Mouse (Mus musculus): ENCODE measurements at regions not wholly inside any gene's neighbourhood (a gene's known extent, or its start where the extent isn't known, plus 50 kb on each side); places are given as distances from the start of the nearest gene placed in this dataset.
A peak's percentile ranks its signal among the peaks of the same experiment; 100 is the strongest.

DNA sequence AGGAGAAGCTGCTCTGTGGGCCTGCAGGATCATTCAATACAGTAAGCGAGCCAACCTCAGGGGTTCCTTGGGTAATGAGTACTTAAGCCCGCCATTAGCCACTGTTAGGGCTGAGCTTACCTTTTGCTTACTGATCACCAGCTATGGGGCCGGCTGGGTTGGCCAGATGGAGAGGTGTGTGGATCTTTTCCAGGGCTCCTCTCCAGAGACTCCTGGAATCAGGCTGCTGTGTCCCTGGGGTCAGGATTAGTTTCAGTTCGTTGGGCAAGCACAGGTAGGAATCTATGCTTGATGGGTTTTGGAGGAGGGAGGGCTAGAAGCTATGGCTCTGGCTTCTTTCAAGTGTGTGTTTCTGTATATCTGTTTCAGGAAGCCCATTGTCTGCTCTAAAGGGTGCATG is 175.7 kb upstream of the Gjb5 start:
- no peak for DNase-seq (ENCODE audit: low spot score)

GRCm38 (mm10) chr4:127530779-127531178 is 172.8 kb upstream of the Gjb5 start:
- DNase-seq (ENCODE audit: low spot score), result no peak

DNA sequence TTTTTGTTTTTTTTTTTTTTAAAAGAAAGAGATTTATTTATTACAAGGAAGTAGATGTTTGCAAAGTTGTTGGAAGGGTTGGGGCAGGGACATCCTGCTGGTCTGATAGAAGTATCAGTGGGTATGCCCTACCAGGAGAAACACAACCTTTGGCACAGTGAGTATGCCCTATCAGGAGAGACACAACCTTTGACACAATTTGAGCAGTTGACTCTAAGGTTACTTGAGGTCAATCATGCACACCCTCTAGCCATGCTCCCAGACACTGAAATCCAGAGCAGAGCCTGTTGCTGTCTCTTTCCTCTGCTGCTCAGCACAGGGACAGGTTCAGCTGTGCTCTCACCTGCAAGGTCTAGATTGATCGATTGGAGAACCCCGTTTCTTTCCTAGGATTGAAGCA is 164.2 kb upstream of the Gjb5 start:
- DNase-seq (ENCODE audit: low spot score), result no peak

- DNase-seq (ENCODE audit: low spot score), result no peak
These were observed 160.0 kb upstream of the Gjb5 start for GRCm38 (mm10) chr4:127517978-127518377.

- no peak for DNase-seq (ENCODE audit: low spot score)
These were observed 159.6 kb upstream of the Gjb5 start for GRCm38 (mm10) chr4:127517539-127517938.

GRCm38 (mm10) chr4:127509936-127510335 is 152.0 kb upstream of the Gjb5 start:
- DNase-seq (ENCODE audit: low spot score), result no peak

- DNase-seq (ENCODE audit: low spot score), result no peak
These were observed 144.6 kb upstream of the Gjb5 start for GRCm38 (mm10) chr4:127502621-127503020.

DNA sequence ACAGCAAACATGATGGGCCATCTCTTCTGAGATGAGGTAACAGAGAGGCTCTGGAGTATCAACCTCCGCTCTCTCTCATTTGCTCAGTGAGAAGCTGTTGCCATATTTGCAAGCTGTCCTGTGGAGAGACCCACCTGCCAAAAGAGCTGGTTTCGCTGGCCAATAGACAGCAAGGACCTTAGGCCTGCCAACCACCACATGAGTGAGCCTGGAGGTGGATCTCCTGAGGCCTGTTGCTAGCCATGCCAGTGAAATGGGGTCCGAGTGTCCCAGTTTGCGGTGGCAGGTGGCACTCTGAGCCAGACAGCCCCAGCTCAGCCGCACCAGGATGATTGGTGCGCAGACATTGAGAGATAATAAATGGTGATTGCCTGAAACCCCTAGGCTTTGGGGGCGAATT is 143.9 kb upstream of the Gjb5 start:
- DNase-seq (ENCODE audit: low spot score), result no peak

GRCm38 (mm10) chr4:127487016-127487780 is 129.2 kb upstream of the Gjb5 start:
- DNase-seq (ENCODE audit: low spot score), result no peak

DNA sequence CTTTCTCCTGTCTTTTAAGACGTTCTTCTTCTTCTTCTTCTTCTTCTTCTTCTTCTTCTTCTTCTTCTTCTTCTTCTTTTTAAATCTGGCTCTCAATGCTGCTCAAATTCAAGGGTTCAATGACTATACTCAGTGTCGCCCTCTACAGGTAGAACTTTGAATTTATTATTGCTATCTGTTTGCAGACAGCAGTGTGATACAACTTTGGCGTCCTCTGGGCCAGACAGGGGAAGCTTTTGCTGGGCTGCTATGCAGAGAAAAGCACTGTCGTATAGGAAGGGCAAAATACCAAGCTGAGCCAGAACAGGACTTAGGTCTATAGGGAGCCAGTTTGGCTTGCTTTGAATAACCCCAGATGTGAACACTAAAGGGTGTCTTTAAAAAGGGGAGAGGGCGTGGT is 127.3 kb upstream of the Gjb5 start:
- DNase-seq (ENCODE audit: low spot score), result no peak

GRCm38 (mm10) chr4:127482461-127482860 is 124.5 kb upstream of the Gjb5 start:
- DNase-seq (ENCODE audit: low spot score), result no peak

DNA sequence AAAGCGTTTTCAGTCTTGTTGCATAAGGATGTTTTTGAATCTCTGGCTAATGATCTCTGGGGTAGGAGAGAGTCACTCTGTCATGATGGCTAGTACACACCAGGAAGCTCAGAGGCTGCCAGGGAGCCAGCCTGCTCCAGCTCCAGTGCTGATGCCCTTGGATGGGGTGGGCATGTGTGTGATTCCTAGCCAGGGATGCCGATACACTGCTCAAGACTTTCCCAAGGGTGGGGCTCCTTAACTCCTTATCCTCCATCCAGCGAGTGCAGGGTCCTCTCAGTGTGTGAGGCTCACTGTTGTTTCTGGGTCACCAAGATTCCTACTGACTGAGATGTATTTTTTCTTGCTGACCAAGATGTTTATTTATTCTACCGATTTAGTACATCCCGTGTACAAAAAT is 122.4 kb upstream of the Gjb5 start:
- no peak for DNase-seq (ENCODE audit: low spot score)

- DNase-seq (ENCODE audit: low spot score), result no peak
These were observed 111.9 kb upstream of the Gjb5 start for GRCm38 (mm10) chr4:127469877-127470276.

DNA sequence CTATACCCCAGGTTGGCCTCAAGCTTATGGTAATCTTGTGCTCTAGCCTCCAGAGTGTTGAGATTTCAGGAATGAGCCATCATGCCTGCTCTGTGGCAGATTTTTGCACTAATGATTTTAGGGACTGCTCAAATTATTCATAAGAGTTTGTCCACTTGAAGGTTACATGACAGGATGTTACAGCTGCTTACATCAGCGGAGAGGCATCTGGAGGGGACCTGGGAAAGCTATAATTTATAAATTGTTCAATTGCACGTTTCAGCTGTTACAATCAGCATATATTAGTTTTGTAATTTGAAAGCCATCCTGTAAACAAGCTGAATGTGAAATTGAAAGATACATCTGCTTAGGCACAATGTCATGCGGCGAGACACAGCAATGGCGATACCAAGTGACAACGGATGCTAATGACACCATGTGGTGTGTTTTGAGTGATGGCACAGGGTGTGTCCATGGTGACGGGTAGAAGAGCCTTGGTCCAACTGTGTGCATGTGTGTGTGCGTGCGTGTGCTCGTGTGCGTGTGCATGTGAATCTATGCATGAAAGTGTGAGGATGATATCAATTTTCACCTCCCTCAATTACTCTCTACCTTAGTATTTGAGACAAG is 96.6 kb upstream of the Gjb5 start:
- DNase-seq (ENCODE audit: low spot score), result no peak

- DNase-seq (ENCODE audit: low spot score), result no peak
These were observed 94.1 kb upstream of the Gjb5 start for GRCm38 (mm10) chr4:127452081-127452480.

DNA sequence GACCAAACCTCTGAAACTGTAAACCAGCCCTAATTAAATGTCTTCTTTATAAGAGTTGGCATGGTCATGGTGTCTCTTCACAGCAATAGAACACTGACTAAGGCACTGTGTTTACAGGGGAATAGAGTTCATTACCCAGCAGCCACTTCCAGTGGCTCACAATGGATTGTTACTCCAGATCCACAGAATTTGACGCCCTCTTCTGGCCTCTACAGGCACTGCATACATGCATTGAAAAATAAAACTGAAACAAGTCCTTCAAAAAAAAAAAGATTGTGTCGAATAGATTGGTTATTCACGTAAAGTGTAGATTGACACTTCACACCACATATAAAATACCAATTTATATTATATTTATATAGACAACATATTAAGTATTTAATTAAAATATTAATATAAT is 87.3 kb upstream of the Gjb5 start:
- DNase-seq (ENCODE audit: low spot score), result no peak

- DNase-seq (ENCODE audit: low spot score), result no peak
These were observed 86.1 kb upstream of the Gjb5 start for GRCm38 (mm10) chr4:127444056-127444455.

DNA sequence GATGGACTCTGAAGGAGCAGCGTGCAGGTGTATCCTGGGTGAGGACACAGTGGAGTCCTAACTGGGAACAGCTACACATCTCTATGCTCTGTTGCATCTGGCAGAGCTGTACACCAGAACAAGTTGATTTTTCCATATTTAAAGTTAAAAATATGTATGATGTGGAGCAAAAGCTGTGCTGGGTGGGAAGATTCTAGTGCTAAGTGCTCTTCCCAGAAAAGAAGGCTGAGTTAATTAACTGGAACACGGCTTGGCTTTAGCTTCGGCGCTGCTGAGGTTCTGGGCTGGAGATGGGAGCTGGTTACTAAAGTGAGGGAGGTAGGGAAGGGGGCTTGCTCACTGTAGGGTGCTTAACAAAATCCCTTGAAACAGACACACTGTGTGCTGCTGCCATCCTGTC is 84.0 kb upstream of the Gjb5 start:
- no peak for DNase-seq (ENCODE audit: low spot score)

- no peak for DNase-seq (ENCODE audit: low spot score)
These were observed 82.6 kb upstream of the Gjb5 start for GRCm38 (mm10) chr4:127440602-127441001.

DNA sequence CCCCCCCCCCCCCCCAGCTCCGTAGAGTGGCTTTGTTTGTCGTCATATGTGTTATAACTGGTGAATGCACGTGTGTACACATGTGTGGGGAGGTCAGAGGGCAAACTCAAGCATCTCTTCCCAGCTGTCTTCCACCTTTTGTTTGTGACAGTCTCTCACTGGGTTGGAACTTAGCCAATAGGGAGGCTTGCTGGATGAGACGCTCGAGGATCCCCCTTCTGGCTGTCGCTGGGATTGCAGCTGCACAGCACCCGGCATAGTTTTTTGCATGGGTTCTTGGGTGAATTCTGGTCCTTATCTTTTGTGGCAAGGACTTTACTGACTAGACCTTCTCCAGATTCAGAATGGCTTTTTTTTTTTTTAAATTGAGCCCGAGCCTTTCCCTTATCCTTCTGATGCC is 77.1 kb upstream of the Gjb5 start:
- peak; percentile 21 for DNase-seq (ENCODE audit: low spot score)

GRCm38 (mm10) chr4:127430237-127430636 is 72.3 kb upstream of the Gjb5 start:
- DNase-seq (ENCODE audit: low spot score), result no peak

DNA sequence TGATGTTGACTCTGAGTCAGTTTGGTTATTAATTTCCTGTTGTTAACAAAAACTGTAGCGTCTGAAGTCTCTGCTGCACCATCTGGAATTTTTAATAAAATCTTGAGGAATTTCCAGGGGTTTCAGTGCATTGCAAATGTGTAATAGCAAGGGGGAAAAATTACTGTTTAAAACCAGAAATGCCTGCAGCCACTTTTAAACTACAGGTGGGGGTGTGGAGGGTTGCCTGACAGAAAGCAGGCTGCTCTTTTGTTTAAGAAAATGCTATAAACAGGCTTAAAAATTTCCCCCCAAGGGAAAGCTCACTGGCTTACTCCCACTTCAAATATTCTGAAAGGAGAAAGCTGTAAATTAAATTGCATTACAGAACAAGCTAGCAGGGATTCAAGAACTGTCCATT is 71.8 kb upstream of the Gjb5 start:
- DNase-seq (ENCODE audit: low spot score), result no peak

GRCm38 (mm10) chr4:127423855-127424254 is 65.9 kb upstream of the Gjb5 start:
- no peak for DNase-seq (ENCODE audit: low spot score)

Measured in gastrocnemius, adult 18-20 months (tissue).